Mouse (Mus musculus) cerebellum, adult 2 months (tissue): ENCODE results near the gene Sema5b.

Experiments
- CTCF ChIP-seq: fragments of 200-500 bp; IDR thresholded peaks from 2 replicates; pipeline ENCODE4 v1.5.1; 2011; ENCODE audit warnings: low read depth, mild to moderate bottlenecking, control low read depth, low read length, moderate library complexity, borderline replicate concordance; ENCODE audit not compliant: insufficient read depth
- POLR2A ChIP-seq: fragments of 200-500 bp; IDR thresholded peaks from 2 replicates; pipeline ENCODE4 v1.6.1; 2011; ENCODE audit warnings: low read length, control low read depth, borderline replicate concordance; ENCODE audit not compliant: insufficient read depth

DNA sequence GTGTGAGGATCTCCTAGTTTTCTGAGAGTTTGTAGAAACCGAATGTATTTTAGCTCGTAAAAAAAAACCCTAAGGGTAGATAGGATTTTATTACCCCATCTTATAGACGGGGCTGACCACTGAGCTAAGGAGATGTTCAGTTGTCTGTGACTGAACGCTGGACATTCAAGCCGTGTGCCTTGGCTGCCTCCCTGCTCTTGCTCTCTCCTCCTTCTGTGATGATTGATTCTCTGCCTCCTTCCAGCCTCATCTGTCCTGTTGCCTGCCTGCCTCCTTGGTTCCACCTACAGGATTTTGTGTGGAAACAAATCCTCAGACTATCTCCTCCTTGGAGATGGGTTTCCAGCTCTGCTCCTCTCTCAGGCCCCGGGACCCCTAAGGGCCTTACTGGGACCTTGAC is 16.1 kb downstream of the Sema5b start:
- no peak for TF ChIP-seq POLR2A
- no peak for TF ChIP-seq CTCF
